Mouse (Mus musculus): ENCODE data around the gene Mks1. TPM values are rescaled to one million over a fixed set of nuclear protein-coding genes. Genes with fewer than 3 reads are reported as not detected.
"Not testable (repeated sequence)": the region's sequence is repeated elsewhere in the genome, so short reads cannot be mapped to it uniquely, and the experiment has no call there.

Mks1 gene
- polyA plus RNA-seq, 1 experiment from 2014 or later, result 18.0 TPM

DNA sequence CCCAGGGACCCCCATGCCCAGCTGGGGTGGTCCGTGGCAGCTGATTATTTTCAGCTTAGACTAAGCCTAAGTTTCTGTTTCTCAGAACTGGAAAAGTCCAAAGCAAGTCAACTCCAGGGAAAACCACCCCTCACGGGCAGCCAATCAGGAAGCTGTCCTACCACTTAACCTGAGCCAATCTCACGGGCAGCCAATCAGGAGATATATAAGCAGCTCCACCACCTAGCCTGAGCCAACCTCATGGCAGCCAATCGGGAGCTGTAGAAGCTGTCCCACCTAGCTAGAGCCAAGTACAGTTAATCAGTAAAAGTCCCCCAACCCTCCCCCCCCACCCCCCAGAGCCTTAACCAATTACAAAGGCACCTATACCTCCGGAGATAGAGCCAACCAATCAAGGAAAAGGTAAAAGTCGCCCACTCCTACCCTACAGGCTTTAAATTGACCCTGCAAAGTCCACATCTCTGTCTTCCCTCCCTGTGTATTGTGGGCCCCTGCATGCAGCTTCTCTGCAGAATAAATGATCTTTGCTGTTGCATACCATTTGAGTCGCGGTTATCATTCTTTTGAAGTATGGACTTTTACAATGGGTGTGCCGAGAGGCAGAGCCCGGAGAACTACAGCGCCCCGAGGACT is 5.9 kb upstream of the Mks1 start:
- no peaks in the 10 kb centered on the region for H3K4me1 ChIP-seq
- H3K9me3 ChIP-seq (replicated peaks), result no peaks in the 10 kb centered on the region
- H3K4me3 ChIP-seq, result no peak overlapping the region
- 89% methylated on average over 12 of the region's 12 CpGs for WGBS
- no peaks in the 10 kb centered on the region for H3K36me3 ChIP-seq
- DNase-seq (ENCODE audit: low spot score), result no peak
- H3K27me3 ChIP-seq (ENCODE audit: low read depth, poor library complexity, severe bottlenecking), result no peaks in the 10 kb centered on the region
- H3K27ac ChIP-seq, result no peak overlapping the region

DNA sequence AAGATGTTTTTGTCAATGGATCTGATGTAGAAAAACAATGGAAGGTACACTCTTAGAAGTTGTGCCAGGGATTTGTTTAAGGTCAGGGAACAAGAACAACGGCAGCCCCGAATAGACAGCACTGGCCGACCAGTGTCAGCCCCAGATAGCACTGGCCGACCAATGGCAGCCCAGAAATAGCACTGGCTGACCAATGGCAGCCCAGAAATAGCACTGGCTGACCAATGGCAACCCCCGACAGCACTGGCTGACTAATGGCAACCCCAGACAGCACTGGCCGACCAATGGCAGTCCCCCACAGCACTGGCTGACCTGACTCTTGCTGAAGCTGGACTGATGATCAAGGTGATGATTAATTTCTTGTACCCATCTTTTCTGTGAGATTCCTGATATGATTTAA is 5.1 kb upstream of the Mks1 start:
- H3K4me1 ChIP-seq, result peaks cover 5% of the 10 kb centered on the region
- no peaks in the 10 kb centered on the region for H3K27me3 ChIP-seq (ENCODE audit: low read depth, poor library complexity, severe bottlenecking)
- DNase-seq (ENCODE audit: low spot score), result no peak
- H3K36me3 ChIP-seq, result no peaks in the 10 kb centered on the region
- no peak overlapping the region for H3K27ac ChIP-seq
- H3K4me3 ChIP-seq, result no peak overlapping the region
- 81% methylated on average over 6 of the region's 6 CpGs for WGBS
- no peaks in the 10 kb centered on the region for H3K9me3 ChIP-seq (replicated peaks)

DNA sequence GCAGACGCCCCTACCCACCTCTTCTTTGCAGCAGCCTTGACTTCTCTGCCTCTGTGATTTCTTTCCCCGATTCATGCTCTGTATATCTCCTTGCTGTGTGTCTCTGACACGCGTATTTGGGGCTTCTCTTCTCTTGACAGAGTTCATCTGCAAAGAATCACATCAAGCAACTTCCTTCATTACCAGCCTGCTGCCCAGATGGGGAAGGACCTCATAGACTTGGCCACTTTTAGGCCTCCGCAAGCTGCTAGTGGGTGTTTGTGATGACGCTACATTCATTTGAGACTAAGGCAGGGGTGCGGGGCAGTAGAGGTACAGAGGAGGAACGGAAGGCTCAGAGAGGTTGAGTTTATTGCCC is 561 bp downstream of the Mks1 start:
- DNase-seq (ENCODE audit: low spot score), result no peak
- H3K4me3 ChIP-seq, result peak overlapping the region; percentile 71
- H3K27me3 ChIP-seq (ENCODE audit: low read depth, poor library complexity, severe bottlenecking), result no peaks in the 10 kb centered on the region
- peak overlapping the region; percentile 85 for H3K27ac ChIP-seq
- no peaks in the 10 kb centered on the region for H3K9me3 ChIP-seq (replicated peaks)
- peaks cover 25% of the 10 kb centered on the region for H3K36me3 ChIP-seq
- WGBS, result 40% methylated on average over 8 of the region's 8 CpGs
- H3K4me1 ChIP-seq, result peaks cover 16% of the 10 kb centered on the region

DNA sequence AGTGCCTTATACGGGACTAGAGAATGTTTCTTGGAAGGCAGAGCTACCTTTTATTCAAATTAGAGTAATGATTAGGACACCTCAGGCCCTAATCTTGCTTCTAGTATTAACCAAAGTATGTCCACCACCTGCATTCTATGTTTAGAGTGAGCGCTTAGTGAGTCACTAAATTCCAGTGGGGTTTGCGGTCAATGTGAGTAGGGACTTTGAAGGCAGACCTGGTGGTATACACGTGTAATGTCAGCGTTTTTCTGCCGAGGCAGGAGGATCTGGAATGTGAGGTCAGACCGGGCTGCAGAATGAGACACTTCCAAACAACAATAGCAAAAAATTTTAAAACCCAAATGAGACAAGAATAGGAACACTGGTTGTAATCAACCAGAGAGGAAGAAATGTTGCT is 1.5 kb downstream of the Mks1 start:
- 93% methylated on average over 7 of the region's 7 CpGs for WGBS
- Histone ChIP-seq H3K27ac (no peak overlapping the region), H3K9me3 (replicated peaks) (no peaks in the 10 kb centered on the region), H3K36me3 (peaks cover 29% of the 10 kb centered on the region), H3K4me3 (no peak overlapping the region), H3K4me1 (peaks cover 16% of the 10 kb centered on the region), H3K27me3 (ENCODE audit: low read depth, poor library complexity, severe bottlenecking) (no peaks in the 10 kb centered on the region)
- DNase-seq (ENCODE audit: low spot score), result no peak

DNA sequence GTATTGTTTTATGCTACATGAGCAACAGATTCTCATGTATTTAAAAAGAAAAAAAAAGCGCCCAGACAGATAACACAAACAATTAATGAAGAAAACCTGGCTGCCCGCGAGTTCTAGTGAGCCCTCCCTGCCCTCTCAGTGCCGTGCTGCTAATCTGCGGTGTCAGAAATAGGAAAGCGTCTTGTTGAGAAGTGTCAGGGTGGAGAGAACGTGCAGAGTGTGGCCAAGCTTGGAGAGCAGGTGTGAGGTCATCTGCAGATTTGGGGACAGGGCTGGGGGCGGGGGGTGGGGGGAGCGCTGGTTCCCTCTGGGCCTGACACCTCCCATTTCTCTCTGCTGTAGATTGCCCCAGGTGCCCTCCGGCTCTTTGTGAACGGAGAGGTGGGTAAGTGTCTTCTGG is 6.3 kb downstream of the Mks1 start:
- DNase-seq (ENCODE audit: low spot score), result no peak
- no peaks in the 10 kb centered on the region for H3K4me1 ChIP-seq
- no peak overlapping the region for H3K27ac ChIP-seq
- no peaks in the 10 kb centered on the region for H3K27me3 ChIP-seq (ENCODE audit: low read depth, poor library complexity, severe bottlenecking)
- H3K4me3 ChIP-seq, result no peak overlapping the region
- H3K9me3 ChIP-seq (replicated peaks), result no peaks in the 10 kb centered on the region
- H3K36me3 ChIP-seq, result peaks cover 70% of the 10 kb centered on the region
- WGBS, result 92% methylated on average over 11 of the region's 11 CpGs

DNA sequence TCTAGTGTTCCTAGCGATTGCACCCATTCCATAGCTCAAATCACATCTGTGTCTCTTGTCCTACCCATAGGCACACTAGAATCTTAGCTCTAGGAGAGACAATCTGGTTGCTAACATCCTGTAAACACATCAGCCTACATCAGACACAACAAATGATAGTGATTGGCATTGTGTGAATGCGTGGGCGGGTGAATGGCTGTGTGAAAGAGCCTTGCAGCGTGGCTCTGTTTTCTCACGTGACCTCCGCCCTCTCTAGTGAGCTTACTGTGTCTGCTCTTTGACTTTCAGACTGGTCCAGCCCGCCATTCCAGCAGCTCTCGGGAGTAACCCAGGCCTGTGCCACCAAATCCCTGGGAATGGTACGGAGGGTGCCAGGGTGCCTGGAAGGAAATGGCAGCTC is 7.4 kb downstream of the Mks1 start:
- H3K4me3 ChIP-seq, result no peak overlapping the region
- no peaks in the 10 kb centered on the region for H3K4me1 ChIP-seq
- no peak overlapping the region for H3K27ac ChIP-seq
- no peaks in the 10 kb centered on the region for H3K9me3 ChIP-seq (replicated peaks)
- 83% methylated on average over 9 of the region's 9 CpGs for WGBS
- H3K36me3 ChIP-seq, result peaks cover 70% of the 10 kb centered on the region
- no peak for DNase-seq (ENCODE audit: low spot score)
- no peaks in the 10 kb centered on the region for H3K27me3 ChIP-seq (ENCODE audit: low read depth, poor library complexity, severe bottlenecking)

DNA sequence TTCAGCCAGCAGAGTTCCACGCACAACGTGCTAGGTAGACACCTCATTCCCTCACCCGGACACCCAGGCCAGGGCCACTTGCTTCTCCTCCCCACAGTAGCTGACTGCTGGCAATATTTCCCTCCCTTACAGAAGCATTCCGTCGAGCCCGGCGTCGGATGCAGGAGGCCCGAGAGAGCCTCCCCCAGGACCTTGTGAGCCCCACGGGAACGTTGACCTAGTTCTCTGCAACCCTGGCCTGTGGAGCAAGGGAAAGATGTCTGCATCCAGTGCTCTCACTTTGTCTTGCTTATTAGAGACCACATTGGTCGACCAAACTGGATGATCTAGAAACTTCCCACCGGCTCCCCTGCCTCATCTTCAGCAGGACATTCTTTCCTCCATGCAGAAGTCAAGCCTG is 9.8 kb downstream of the Mks1 start:
- no peaks in the 10 kb centered on the region for H3K4me1 ChIP-seq
- peaks cover 53% of the 10 kb centered on the region for H3K36me3 ChIP-seq
- no peak overlapping the region for H3K27ac ChIP-seq
- H3K9me3 ChIP-seq (replicated peaks), result no peaks in the 10 kb centered on the region
- no peak overlapping the region for H3K4me3 ChIP-seq
- DNase-seq (ENCODE audit: low spot score), result no peak
- WGBS, result 93% methylated on average over 13 of the region's 13 CpGs
- H3K27me3 ChIP-seq (ENCODE audit: low read depth, poor library complexity, severe bottlenecking), result no peaks in the 10 kb centered on the region

DNA sequence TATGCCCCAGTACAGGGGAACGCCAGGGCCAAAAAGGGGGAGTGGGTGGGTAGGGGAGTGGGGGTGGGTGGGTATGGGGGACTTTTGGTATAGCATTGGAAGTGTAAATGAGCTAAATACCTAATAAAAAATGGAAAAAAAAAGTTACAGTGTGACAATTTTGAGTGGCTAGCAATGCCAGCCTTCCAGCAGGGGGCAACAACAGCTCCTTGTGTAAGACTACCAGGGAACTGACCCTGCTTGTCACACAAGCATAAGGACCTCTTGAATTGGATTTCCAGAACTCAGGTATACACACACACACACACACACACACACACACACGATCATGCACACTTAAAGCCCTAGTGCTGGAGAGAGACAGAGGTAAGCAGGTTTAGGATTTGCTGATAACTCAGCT is 13.9 kb downstream of the Mks1 start:
- DNase-seq (ENCODE audit: low spot score); H3K4me1 ChIP-seq; H3K27me3 ChIP-seq (ENCODE audit: low read depth, poor library complexity, severe bottlenecking); H3K4me3 ChIP-seq; H3K9me3 ChIP-seq (replicated peaks); H3K27ac ChIP-seq: not testable (repeated sequence)
- H3K36me3 ChIP-seq, result peaks cover 18% of the 10 kb centered on the region
- WGBS, result 90% methylated on average over 1 of the region's 2 CpGs

DNA sequence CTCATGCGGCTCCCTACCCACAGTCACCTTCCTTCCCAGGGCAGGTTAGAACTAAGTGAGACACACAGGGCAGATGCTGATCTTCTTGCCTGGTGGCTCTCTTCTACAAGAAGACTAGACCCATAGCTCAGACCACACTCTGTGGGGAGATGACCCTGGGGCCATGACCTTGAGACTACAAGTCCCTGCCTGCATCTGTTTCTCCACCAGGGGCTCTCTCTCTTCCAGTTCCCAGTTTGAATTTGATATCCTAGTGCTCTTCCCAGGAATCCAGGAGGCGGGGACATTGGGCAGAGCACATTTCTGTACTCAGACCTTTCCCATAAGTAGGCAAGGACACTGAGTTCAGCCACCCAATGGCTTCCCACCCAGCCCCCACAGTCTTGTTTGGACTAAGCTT is 17.1 kb downstream of the Mks1 start:
- Histone ChIP-seq H3K27me3 (ENCODE audit: low read depth, poor library complexity, severe bottlenecking) (no peaks in the 10 kb centered on the region), H3K36me3 (no peaks in the 10 kb centered on the region), H3K9me3 (replicated peaks) (no peaks in the 10 kb centered on the region), H3K4me3 (no peak overlapping the region), H3K27ac (no peak overlapping the region), H3K4me1 (0 out of 2 replicates have a peak, but pooled peaks cover 2% of the 10 kb centered on the region)
- 89% methylated on average over 2 of the region's 2 CpGs for WGBS
- DNase-seq (ENCODE audit: low spot score), result no peak

DNA sequence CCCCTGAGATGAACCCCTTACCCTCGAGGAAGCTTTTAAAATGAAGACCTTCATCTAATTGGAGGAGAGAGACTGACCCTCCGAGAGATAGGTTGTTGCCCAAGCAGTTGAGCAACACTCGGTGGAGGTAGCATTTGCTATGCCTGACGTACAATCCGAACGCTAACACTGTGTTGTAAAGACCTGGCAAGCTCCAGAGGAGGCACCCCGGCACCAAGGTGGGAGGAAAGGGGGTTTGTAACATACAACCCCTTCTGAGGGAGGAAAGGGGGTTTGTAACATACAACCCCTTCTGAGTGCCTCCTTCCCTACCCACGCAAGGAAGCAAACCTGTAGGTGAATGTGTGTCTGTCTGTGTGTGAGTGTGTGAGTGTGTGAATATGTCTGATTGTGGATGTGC is 18.8 kb downstream of the Mks1 start:
- Histone ChIP-seq H3K4me1 (0 out of 2 replicates have a peak, but pooled peaks cover 2% of the 10 kb centered on the region), H3K4me3 (no peak overlapping the region), H3K27me3 (ENCODE audit: low read depth, poor library complexity, severe bottlenecking) (no peaks in the 10 kb centered on the region), H3K27ac (no peak overlapping the region), H3K36me3 (no peaks in the 10 kb centered on the region), H3K9me3 (replicated peaks) (no peaks in the 10 kb centered on the region)
- DNase-seq (ENCODE audit: low spot score), result no peak
- WGBS, result 65% methylated on average over 8 of the region's 8 CpGs

DNA sequence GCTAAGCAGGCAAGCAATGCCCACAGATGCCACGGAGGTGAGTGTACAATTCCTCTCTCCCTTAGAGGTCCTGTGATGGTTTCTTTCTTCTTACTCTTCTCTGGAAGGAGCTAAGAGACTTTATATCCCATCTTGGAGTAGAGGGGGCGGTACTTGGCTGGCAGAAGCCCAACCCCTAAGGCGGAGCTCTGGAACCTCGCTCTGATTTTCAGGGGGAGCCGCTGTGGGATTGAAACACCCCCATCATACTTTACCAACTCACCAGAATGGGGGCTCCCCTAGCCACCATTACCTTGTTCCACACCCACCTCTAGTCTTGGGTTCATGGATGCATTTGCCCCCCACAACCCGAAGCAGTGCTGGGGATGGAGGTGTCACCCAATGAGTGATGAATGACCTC is 22.4 kb downstream of the Mks1 start, which contains the start of gene Epx:
Gene Epx, minus strand, starts transcription at position 101 of the 400 bp plus-strand sequence.
- Histone ChIP-seq H3K27ac (no peak within 1 kb of the TSS), H3K4me3 (no peak within 1 kb of the TSS), H3K27me3 (ENCODE audit: low read depth, poor library complexity, severe bottlenecking) (no peaks in the 10 kb centered on the region), H3K4me1 (no peaks in the 10 kb centered on the region), H3K9me3 (replicated peaks) (no peaks in the 10 kb centered on the region), H3K36me3 (no peaks in the 10 kb centered on the region)
- no peak for DNase-seq (ENCODE audit: low spot score)
- WGBS, result 80% methylated on average over 6 of the region's 6 CpGs

DNA sequence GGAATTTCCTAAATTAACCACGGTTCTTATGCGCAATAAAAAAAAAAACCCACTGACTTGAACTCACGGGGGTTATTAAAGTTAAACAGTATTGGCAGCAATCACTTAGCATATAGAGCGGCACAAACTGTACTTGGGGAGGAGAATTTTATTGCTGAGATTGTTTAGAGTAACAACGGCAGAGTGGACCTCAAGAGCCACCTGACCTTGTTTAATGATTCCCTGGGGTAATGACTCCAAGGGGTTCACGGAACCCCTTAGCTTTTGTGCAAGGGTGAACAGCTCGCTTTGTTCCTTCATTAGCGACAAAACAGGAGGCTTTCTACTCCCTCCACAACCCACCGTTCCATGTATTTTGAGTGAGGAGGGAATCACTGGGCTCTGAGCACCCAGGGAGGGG is 26.8 kb downstream of the Mks1 start:
- 75% methylated on average over 9 of the region's 9 CpGs for WGBS
- H3K9me3 ChIP-seq (replicated peaks), result no peaks in the 10 kb centered on the region
- no peaks in the 10 kb centered on the region for H3K4me1 ChIP-seq
- H3K27ac ChIP-seq, result no peak overlapping the region
- no peaks in the 10 kb centered on the region for H3K36me3 ChIP-seq
- no peak for DNase-seq (ENCODE audit: low spot score)
- no peak overlapping the region for H3K4me3 ChIP-seq
- H3K27me3 ChIP-seq (ENCODE audit: low read depth, poor library complexity, severe bottlenecking), result no peaks in the 10 kb centered on the region

DNA sequence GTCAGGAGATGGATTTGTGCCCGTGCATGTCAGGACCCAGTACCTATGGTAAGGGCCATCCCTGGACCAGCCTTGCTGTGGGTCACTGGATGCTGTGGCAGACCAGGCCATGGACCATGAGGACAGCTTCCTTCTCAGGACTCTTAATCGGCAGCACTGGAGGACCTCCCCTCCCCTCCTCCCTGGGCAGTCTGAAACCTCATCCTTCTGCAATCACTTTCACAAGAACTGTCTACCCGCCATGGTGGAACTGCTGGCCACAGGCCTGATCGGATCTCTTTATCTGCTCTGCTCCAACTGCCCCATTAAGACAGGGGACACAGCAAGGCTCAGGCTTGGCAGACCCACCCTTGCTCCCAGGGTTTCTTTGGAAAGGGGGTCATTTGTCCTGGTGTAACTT is 28.7 kb downstream of the Mks1 start:
- no peaks in the 10 kb centered on the region for H3K9me3 ChIP-seq (replicated peaks)
- H3K27ac ChIP-seq, result no peak overlapping the region
- no peaks in the 10 kb centered on the region for H3K36me3 ChIP-seq
- H3K27me3 ChIP-seq (ENCODE audit: low read depth, poor library complexity, severe bottlenecking), result no peaks in the 10 kb centered on the region
- H3K4me3 ChIP-seq, result no peak overlapping the region
- no peaks in the 10 kb centered on the region for H3K4me1 ChIP-seq
- 72% methylated on average over 4 of the region's 4 CpGs for WGBS
- no peak for DNase-seq (ENCODE audit: low spot score)

DNA sequence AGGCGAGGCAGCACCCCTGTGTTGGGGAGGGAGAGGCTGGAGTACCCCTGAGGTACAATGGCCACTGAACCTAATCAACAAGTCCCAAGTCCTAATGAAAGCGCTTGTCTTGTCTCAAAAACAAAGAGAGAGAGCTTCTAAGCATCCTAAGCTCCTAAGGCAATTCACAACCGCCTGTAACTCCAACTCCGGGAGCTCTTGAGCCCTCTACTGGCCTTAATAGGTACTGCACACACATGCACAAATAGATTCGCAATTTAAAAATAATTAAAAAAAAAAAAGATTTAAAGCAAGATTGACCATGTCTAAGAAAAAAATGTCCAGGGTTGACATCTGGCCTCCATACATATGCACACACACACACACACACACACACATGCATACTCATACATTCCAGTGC is 30.5 kb downstream of the Mks1 start:
- H3K4me1 ChIP-seq, result no peaks in the 10 kb centered on the region
- H3K27ac ChIP-seq, result no peak overlapping the region
- no peak for DNase-seq (ENCODE audit: low spot score)
- H3K4me3 ChIP-seq, result no peak overlapping the region
- no peaks in the 10 kb centered on the region for H3K36me3 ChIP-seq
- H3K9me3 ChIP-seq (replicated peaks), result no peaks in the 10 kb centered on the region
- H3K27me3 ChIP-seq (ENCODE audit: low read depth, poor library complexity, severe bottlenecking), result no peaks in the 10 kb centered on the region
- 43% methylated on average over 5 of the region's 5 CpGs for WGBS

All from limb, embryonic 10.5 days (tissue).